Mouse (Mus musculus) myocyte (in vitro differentiated cells): ENCODE measurements at regions not wholly inside any gene's neighbourhood (a gene's known extent, or its start where the extent isn't known, plus 50 kb on each side); places are given as distances from the start of the nearest gene placed in this dataset.

Experiments
- H3K27me3 ChIP-seq: one replicate; pipeline ENCODE4 v1.6.1; 2011; ENCODE audit not compliant: control insufficient read depth, insufficient read depth, insufficient read length
- H3K36me3 ChIP-seq: one replicate; pipeline ENCODE4 v1.6.1; 2011; ENCODE audit not compliant: control insufficient read depth, insufficient read depth
- H3K4me2 ChIP-seq: one replicate; pipeline ENCODE4 v1.6.1; 2011; ENCODE audit warnings: low read depth, control low read depth
- H3K4me3 ChIP-seq: one replicate; pipeline ENCODE4 v1.5.1; 2011; ENCODE audit warnings: mild to moderate bottlenecking, control low read depth, moderate library complexity
- H3K79me2 ChIP-seq: one replicate; pipeline ENCODE4 v1.6.1; 2011; ENCODE audit not compliant: control insufficient read depth, insufficient read depth
- H3ac ChIP-seq: one replicate; pipeline ENCODE4 v1.6.1; 2011; ENCODE audit not compliant: control insufficient read depth, insufficient read length
- CEBPB ChIP-seq: IDR thresholded peaks from 2 replicates; pipeline ENCODE4 v1.6.1; 2011; ENCODE audit warnings: mild to moderate bottlenecking, moderate library complexity; ENCODE audit not compliant: poor library complexity, insufficient read depth, severe bottlenecking
- E2F4 ChIP-seq: IDR thresholded peaks from one replicate; pipeline ENCODE4 v1.6.1; 2011; ENCODE audit warnings: mild to moderate bottlenecking, control low read depth, moderate library complexity; ENCODE audit not compliant: insufficient read depth
- MAX ChIP-seq: IDR thresholded peaks from one replicate; pipeline ENCODE4 v1.6.1; 2011; ENCODE audit warnings: low read depth, mild to moderate bottlenecking, control low read depth
- MYOD1 ChIP-seq, 3 experiments: IDR thresholded peaks; one replicate each; pipeline ENCODE4 v1.6.1; 2011; ENCODE audit warnings: control low read depth in 2 of 3, low read depth in 2 of 3, mild to moderate bottlenecking in 2 of 3, moderate library complexity in 1 of 3; ENCODE audit not compliant: insufficient read length in 2 of 3, control insufficient read depth in 1 of 3
- MYOG ChIP-seq, 3 experiments: IDR thresholded peaks; one replicate each; pipeline ENCODE4 v1.6.1; 2011; ENCODE audit warnings: control low read depth in 2 of 3, low read depth in 2 of 3, mild to moderate bottlenecking in 2 of 3; ENCODE audit not compliant: insufficient read length in 2 of 3, control insufficient read depth in 1 of 3, insufficient read depth in 1 of 3
- POLR2A ChIP-seq: IDR thresholded peaks from one replicate; pipeline ENCODE4 v1.6.1; 2011; ENCODE audit warnings: low read depth, mild to moderate bottlenecking, control low read depth, moderate library complexity; ENCODE audit not compliant: insufficient read length
- POLR2AphosphoS2 ChIP-seq: IDR thresholded peaks from one replicate; pipeline ENCODE4 v1.6.1; 2011; ENCODE audit warnings: low read depth, control low read depth; ENCODE audit not compliant: insufficient read length
- REST ChIP-seq: IDR thresholded peaks from one replicate; pipeline ENCODE4 v1.6.1; 2011; ENCODE audit warnings: mild to moderate bottlenecking, control low read depth, moderate library complexity; ENCODE audit not compliant: insufficient read depth, insufficient read length
- SRF ChIP-seq: IDR thresholded peaks from one replicate; pipeline ENCODE4 v1.6.1; 2011; ENCODE audit warnings: low read depth; ENCODE audit not compliant: control insufficient read depth, insufficient read length
- TCF12 ChIP-seq: IDR thresholded peaks from one replicate; pipeline ENCODE4 v1.6.1; 2011; ENCODE audit warnings: mild to moderate bottlenecking, control low read depth; ENCODE audit not compliant: poor library complexity, insufficient read depth, severe bottlenecking
- TCF3 ChIP-seq: IDR thresholded peaks from one replicate; pipeline ENCODE4 v1.6.1; 2011; ENCODE audit warnings: low read depth, control low read depth; ENCODE audit not compliant: insufficient read length
- USF1 ChIP-seq: IDR thresholded peaks from one replicate; pipeline ENCODE4 v1.6.1; 2011; ENCODE audit warnings: low read depth, mild to moderate bottlenecking, control low read depth, moderate library complexity

- no peaks in the 10 kb centered on the region for H3K36me3 ChIP-seq
- no peak overlapping the region for H3ac ChIP-seq
- H3K4me3 ChIP-seq: no peak overlapping the region
- no peaks in the 10 kb centered on the region for H3K79me2 ChIP-seq
- TF ChIP-seq REST (no peak), TCF12 (no peak), POLR2AphosphoS2 (no peak), MAX (no peak), POLR2A (no peak), E2F4 (no peak), USF1 (no peak), TCF3 (no peak), CEBPB (no peak), MYOG (IDR thresholded peaks at IDR 0.05; ENCODE audit: control insufficient read depth in 1 of 3, insufficient read depth in 1 of 3, insufficient read length in 2 of 3, low read depth in 2 of 3) (no peak), SRF (no peak), MYOD1 (IDR thresholded peaks at IDR 0.05; ENCODE audit: control insufficient read depth in 1 of 3, insufficient read length in 2 of 3, low read depth in 2 of 3) (no peak)
- H3K27me3 ChIP-seq: no peaks in the 10 kb centered on the region
- no peak overlapping the region for H3K4me2 ChIP-seq
Measured at GRCm38 (mm10) chr14:25270227-25270876, 188.6 kb upstream of the Zmiz1 start.

- Histone ChIP-seq H3K36me3 (no peaks in the 10 kb centered on the region), H3K27me3 (no peaks in the 10 kb centered on the region), H3ac (no peak overlapping the region), H3K79me2 (no peaks in the 10 kb centered on the region), H3K4me2 (no peak overlapping the region), H3K4me3 (no peak overlapping the region)
- peak; percentile 10 to 90 (median 82) for TF ChIP-seq MYOG (IDR thresholded peaks at IDR 0.05; ENCODE audit: control insufficient read depth in 1 of 3, insufficient read depth in 1 of 3, insufficient read length in 2 of 3, low read depth in 2 of 3)
- TF ChIP-seq MYOD1 (IDR thresholded peaks at IDR 0.05; ENCODE audit: control insufficient read depth in 1 of 3, insufficient read length in 2 of 3, low read depth in 2 of 3): peak in 2 of 3 experiments; percentile 87 to 90
- peak; percentile 22 for TF ChIP-seq TCF3
- no peak for TF ChIP-seq MAX
Measured at GRCm38 (mm10) chr14:25272366-25273156, 186.4 kb upstream of the Zmiz1 start.

GRCm38 (mm10) chr14:25279751-25280150, 179.2 kb upstream of the Zmiz1 start:
- H3K36me3 ChIP-seq: no peaks in the 10 kb centered on the region

GRCm38 (mm10) chr14:25292557-25292956, 166.4 kb upstream of the Zmiz1 start:
- Histone ChIP-seq H3K4me2 (no peak overlapping the region), H3K4me3 (no peak overlapping the region), H3K36me3 (no peaks in the 10 kb centered on the region), H3K79me2 (no peaks in the 10 kb centered on the region), H3ac (no peak overlapping the region), H3K27me3 (no peaks in the 10 kb centered on the region)
- TF ChIP-seq POLR2A (no peak), CEBPB (no peak), POLR2AphosphoS2 (no peak), USF1 (no peak), MYOG (IDR thresholded peaks at IDR 0.05; ENCODE audit: control insufficient read depth in 1 of 3, insufficient read depth in 1 of 3, insufficient read length in 2 of 3, low read depth in 2 of 3) (peak in 1 of 3 experiments; percentile 14), TCF3 (no peak), MAX (no peak), TCF12 (no peak), SRF (no peak), MYOD1 (IDR thresholded peaks at IDR 0.05; ENCODE audit: control insufficient read depth in 1 of 3, insufficient read length in 2 of 3, low read depth in 2 of 3) (peak in 2 of 3 experiments; percentile 31 to 59), E2F4 (no peak), REST (no peak)

More at GRCm38 (mm10) chr14:25279751-25280150, 179.2 kb upstream of the Zmiz1 start:
- H3K79me2 ChIP-seq: no peaks in the 10 kb centered on the region
- H3K4me3 ChIP-seq: no peak overlapping the region
- TF ChIP-seq E2F4 (no peak), USF1 (no peak), MYOD1 (IDR thresholded peaks at IDR 0.05; ENCODE audit: control insufficient read depth in 1 of 3, insufficient read length in 2 of 3, low read depth in 2 of 3) (no peak), MYOG (IDR thresholded peaks at IDR 0.05; ENCODE audit: control insufficient read depth in 1 of 3, insufficient read depth in 1 of 3, insufficient read length in 2 of 3, low read depth in 2 of 3) (no peak), SRF (no peak), POLR2A (no peak), REST (no peak), CEBPB (no peak), TCF12 (no peak), POLR2AphosphoS2 (no peak), TCF3 (no peak), MAX (no peak)
- H3ac ChIP-seq: no peak overlapping the region
- H3K4me2 ChIP-seq: no peak overlapping the region
- no peaks in the 10 kb centered on the region for H3K27me3 ChIP-seq
